Mouse (Mus musculus): Measurements from ENCODE around the gene Gm8922. TPM values are rescaled to one million over a fixed set of nuclear protein-coding genes. Genes with fewer than 3 reads are reported as not detected.
"Not testable (repeated sequence)": the region's sequence is repeated elsewhere in the genome, so short reads cannot be mapped to it uniquely, and the experiment has no call there.

Gene Gm8922
- polyA plus RNA-seq (2015; fragmentation: Nextera tagmentation; extraction: Ambion mirVana) = not detected in 2 replicates

- no CpG with 5 or more reads among the region's 2 CpGs for WGBS
Observed at GRCm38 (mm10) chr5:11681659-11682058, at the start of gene Gm8922. Gene Gm8922, plus strand, starts transcription at chr5:11681959.

More at GRCm38 (mm10) chr5:11681659-11682058, at the start of gene Gm8922:
- H3K36me3 ChIP-seq; H3K27me3 ChIP-seq; H3K4me3 ChIP-seq; H3K4me1 ChIP-seq; H3K27ac ChIP-seq; H3K4me2 ChIP-seq; ATAC-seq (ENCODE audit: borderline replicate concordance, extremely low read depth, low FRiP score, low TSS enrichment); H3K9me3 ChIP-seq; H3K9ac ChIP-seq: not testable (repeated sequence)

Other genes starting within 250 kb of the Gm8922 start
- not detected in 2 replicates for gene Gm8906, start 179.3 kb upstream of the Gm8922 start, polyA plus RNA-seq (2015; fragmentation: Nextera tagmentation; extraction: Ambion mirVana)
- gene Gm6460, start 87.0 kb upstream of the Gm8922 start, polyA plus RNA-seq (2015; fragmentation: Nextera tagmentation; extraction: Ambion mirVana) = not detected in 2 replicates
- not detected in 2 replicates for gene Gm8926, start 88.6 kb downstream of the Gm8922 start, polyA plus RNA-seq (2015; fragmentation: Nextera tagmentation; extraction: Ambion mirVana)
- not detected in 2 replicates for gene Gm6465, start 163.6 kb downstream of the Gm8922 start, polyA plus RNA-seq (2015; fragmentation: Nextera tagmentation; extraction: Ambion mirVana)
- gene 4933402N22Rik, start 236.1 kb downstream of the Gm8922 start, polyA plus RNA-seq (2015; fragmentation: Nextera tagmentation; extraction: Ambion mirVana) = not detected in 2 replicates